Mouse (Mus musculus) T-helper 1 cell (primary cell): ENCODE measurements around the gene Tnik.

Experiments used
- in situ Hi-C: fragments of 300-600 bp; cut with MboI, MseI; formaldehyde crosslinking; loops from one replicate; pipeline ENCODE4 v1.15.1; 2025; ENCODE audit warnings: high pct_unique_total_duplicates

The Tnik gene

DNA sequence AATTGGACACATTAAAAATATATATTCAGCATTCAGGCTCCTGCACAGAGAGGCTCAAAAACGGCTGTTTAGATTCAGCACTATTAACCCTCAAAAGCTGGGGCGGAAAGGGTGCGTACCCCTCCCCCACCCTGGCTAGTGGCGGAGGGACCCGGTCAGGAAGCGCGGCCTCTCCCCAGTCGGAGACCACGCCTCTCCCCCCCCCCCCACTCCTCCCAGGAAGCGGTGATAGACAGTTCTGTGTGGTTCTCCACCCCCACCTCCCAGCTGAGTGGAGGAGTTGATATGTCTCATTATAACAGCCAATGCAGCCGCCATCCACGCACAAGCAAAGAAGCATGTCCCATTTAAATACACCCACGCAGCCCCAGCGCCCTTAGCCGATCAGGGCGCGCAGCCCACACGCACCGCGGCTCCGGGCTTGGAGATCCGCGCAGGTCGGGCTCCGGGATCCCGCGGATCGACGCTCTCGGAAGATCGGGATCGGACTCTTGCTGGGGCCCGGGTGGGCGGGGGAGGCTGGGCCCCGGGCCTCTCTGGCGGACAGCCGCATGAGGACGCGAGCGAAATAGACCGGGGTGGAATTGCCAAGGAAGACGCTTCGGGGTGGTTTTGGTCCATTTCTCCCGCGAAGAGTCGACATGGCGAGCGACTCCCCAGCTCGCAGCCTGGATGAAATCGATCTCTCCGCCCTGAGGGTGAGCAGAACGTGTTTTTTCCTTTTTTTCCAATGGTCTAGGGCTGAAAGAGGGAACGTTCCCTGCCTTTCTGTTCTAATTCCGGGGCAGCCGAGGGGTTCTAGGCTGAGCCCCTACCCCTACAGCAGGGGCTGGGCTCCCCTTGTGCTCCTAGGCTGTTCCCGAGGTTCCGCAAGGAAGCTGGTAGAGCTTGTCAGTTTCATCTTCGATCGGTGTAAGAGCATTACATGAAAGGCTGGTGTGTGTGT lies at the start of gene Tnik:
Tnik (plus strand) TSS at position 213 of the 946 bp plus-strand sequence.
- in situ Hi-C loops: no loop called here

DNA sequence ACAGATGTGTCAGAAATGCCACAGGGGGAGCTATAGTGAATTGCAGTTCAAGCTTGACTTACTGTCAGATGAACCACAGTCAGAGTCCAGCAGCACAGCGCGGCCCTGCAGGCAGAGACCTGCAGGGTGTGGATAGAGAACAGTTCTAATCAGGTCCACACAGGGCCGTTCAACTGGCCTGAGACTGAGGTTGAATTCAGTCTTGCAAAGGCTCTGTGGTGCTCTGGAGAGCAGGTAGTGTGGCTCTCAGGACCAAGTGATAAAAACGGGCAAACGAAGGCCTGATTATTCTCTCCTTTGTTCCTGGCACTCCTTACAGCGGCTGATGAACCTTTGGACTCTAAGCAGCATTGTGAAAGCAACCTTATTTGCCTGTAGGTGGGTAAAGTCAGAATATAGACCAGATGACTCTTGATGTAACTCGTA lies 48.1 kb upstream of the Tnik start:
- in situ Hi-C loops: no loop called here

DNA sequence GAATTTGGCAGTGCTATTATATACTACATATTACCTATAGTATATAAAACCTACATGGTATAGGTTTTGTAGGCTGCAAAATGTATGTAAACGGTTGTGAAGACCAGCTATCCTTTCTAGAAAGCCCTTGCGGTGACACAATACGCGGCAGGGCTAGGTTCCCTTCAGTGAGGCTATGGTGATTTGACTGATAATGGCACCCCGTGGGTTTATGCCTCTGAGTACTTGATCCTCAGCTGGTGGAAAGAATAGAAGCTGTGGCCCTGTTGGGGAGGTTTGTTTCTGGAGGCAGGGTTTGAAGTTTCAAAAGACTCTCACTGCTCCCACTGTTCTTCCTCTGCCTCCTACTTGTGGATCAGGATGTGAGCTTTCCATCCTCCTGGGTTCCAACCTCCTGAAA lies 46.0 kb upstream of the Tnik start:
- in situ Hi-C loops: no loop called here

DNA sequence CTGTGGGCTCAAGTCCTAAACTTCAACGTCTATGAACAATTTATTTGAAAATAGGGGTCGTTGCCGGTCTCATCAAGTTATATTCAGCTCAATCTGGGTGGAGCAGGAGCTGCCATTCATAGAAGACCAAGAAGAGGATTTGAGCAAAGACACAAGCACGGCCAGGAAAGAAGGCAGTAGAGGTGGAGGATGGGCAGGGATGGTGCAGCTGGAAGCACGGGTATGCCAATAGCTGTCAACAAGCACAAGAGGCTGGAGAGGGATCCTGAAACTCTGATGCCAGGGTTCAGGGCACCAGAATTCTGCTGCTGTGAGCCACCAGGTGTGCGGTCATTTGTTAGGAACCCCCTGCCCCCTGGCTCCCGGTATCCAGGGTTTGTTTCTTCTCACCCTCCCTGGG lies 43.5 kb upstream of the Tnik start:
- in situ Hi-C loops: no loop called here

DNA sequence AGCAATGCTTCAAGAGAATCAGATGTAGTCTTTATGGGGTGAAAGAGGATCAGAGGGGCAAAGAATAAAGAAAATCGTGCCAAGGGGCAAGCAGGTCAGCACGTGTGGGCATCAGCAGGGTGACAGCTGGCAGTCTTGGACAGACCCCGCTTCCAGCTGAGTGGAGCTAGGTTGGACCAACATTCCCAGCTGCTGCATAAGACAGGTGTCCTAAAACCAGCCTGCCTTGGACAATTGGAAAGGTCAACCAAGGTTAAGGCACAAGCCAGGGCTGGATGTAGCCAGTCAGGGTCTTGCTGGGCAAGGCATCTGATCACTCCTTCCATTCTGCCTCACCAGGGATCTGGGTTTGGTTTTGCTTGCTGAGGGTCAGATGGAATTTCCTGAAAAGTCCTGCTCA lies 43.0 kb upstream of the Tnik start:
- in situ Hi-C loops: no loop called here

DNA sequence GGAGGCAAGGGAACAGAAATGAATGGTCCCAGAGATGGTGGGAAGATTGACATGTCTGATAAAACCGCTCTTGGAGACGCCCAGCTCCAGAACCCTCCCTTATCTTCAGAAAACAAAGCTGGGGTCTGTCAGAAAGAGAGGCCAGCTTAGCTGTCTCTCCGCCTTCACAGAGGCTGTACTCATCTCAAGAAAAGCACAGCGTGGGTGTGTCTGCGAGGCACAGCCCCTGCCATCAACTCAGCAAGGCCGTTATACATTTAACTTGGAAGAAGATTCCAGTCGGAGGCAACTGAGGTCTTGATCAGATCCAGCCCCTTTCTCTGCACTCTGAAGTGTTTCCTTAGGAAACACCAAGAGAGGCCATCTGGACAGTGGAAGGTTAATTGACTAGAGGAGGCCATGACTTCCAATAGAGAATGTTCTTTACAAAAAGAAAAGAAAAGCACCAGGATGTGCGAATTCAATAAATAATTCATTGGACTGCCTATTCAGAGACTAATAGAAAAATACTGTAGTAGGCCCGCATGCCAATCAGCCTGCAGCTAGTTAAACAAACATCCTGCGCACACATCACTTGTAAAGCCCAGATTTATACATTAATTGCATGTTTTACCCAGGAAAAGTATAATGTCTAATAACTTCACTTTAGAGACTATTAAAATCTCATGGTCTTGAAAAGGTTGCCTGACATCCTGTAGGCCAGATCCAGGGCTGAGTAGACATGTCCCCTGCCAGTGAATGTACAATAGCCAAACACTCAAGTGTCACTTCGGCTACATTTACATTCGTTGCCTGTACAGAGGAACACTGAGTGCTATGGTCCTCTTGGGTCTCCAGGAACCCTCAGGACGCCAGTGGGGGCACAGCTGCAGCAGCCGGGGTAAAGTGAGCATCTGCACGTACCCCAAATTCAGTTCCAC lies 38.3 kb upstream of the Tnik start:
- in situ Hi-C loops: no loop called here

DNA sequence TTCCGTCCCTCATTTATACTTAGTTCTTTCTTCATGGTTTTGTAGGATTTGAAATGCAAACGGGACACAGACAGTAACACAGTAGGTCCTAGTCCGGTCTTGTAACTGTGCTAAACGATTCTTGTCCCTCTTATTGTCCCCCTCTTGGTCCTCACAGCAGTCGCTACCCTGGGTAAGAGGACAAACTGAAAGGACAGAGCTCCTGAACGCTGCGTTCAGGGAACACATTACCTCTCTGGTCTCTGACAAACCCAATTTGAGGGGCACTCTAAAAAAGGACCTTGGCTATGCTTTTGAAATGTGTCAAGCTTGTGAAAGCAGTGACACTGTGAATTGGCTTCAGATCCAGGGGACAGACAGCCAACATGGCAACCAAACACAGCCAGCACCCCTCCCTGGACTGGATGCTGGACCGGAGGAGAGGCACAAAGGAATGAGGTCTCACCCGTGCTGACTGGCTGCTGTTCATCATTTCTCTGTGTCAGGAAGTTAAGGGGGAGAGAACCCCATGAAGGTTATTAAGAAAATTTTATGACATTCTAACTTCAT lies 37.6 kb upstream of the Tnik start:
- in situ Hi-C loops: no loop called here

DNA sequence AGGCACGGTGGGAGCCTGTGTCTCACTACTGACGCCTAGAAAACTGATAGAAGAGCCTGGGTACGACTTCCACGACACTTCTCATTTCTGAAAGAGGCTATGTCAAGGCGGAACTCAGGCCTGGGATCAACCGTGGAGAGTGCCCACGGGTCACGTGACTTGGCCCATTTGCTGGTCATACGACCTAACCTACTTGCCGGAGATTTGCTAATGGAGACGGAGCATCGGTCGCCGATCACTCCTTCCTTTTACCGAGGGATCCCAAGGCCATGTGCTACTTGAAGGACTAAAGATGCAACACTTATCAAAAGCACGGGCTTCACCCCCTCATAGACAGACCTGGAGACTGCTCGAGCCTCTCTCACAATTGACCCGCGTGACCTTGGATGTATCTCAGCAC lies 36.8 kb upstream of the Tnik start:
- in situ Hi-C loops: no loop called here

DNA sequence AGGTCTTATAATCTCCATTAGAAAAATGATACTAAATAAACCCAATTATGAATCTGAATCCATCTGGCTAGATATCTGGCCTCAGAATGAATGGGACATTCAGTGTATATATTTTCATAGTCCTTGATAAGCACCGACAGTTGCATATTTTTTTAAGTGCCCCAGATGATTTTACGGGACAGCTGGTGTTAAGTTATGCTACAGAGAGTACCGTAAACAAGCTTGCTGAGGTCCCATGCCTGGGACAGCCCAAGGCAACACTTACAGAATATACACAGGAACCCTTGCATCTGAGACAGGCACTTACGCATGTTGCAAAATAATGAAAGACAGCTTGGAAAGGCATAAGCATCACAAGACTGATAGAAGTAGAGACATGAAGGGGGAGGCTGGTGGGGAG lies 34.1 kb upstream of the Tnik start:
- in situ Hi-C loops: no loop called here

DNA sequence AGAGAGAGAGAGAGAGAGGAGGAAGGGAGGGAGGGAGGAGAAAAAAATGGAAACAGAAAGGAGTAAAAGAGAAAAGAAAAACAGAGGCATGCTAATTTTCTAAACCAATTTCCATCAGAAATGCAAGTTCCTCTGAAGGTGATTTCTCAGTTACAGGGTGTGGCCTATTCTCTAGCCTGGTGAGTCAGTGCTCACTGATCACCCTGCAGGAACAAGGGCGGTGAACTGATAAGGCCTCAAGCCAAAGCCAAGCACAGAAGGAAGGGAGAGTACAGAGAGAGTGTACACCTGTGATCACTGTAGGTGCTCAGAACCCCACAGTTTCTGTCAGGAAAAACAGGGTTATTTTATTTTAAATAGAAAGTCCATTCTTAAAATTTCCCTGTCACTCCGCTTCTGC lies 33.5 kb upstream of the Tnik start:
- in situ Hi-C loops: no loop called here

DNA sequence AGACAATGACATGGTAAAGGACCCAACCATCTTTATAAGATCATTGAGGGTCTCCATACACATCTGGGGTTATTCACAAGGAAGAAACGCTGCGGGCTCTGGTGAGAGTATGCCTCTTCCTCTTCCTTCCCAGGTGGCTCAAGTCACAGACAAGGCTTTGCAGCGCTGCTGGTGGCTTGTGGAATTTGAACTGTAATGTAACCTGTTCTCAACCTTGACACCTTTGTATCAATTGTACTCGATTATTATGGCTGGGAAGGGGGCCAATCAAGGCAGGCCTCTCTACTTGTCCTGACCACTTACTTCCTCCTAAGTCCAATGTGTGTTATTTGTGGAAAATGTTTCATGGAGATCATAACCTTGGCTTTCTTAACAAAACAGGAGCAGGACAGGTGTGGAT lies 30.1 kb upstream of the Tnik start:
- in situ Hi-C loops: no loop called here

DNA sequence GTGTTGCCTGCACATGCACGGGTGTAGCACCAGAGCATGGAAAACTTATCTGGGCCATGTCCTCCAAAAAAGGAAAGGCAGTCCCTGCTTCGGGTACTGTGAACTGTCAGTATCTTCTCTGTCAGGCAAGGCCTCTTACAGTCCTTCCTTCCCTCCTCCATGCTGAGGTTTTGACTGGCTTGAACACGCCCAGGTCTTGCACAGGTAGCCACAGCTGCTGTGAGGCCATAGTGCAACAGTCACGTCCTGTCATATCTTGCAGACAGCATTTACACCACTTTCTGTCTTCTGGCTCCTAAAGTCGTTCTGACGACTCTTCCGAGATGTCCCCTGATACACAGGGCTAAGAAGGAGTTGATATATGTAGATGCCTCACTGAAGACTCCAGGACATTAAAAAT lies 28.8 kb upstream of the Tnik start:
- in situ Hi-C loops: no loop called here

DNA sequence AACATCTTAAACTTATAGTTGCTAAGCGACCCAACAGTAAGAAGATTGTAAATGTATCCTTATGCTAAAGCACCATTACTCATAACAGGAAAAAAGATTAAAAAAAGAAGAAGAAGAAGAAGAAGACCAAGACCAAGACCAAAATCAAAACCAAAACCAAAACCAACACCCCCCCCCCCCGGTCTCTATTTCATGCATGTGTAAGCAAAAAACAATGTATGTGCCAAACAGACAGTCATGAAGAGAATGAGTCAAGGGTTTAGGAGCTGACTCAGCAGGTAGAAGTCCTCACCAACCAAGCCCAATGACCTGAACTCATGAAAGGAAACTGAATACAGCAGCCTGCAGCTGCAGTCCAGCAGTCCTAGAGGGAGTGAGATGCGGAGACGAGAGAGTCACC lies 26.3 kb upstream of the Tnik start:
- in situ Hi-C loops: no loop called here

DNA sequence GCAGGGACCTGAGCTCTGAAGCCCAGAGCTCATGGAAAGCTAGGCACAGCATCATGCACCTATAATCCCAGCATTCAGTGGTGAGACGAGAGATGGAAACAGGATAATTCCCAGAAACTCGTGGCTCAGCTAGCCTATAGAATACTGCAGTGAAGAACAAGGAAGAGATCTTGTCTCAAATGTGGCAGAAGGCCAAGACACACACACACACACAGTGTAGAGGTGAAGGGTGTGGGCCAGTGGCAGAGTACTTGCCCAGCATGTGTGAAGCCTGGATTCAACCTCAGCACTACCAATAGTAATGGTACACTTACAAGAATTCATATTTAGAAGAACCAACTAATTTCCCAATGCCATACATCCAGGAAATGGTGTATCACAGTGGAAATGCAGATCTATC lies 24.9 kb upstream of the Tnik start:
- in situ Hi-C loops: no loop called here

DNA sequence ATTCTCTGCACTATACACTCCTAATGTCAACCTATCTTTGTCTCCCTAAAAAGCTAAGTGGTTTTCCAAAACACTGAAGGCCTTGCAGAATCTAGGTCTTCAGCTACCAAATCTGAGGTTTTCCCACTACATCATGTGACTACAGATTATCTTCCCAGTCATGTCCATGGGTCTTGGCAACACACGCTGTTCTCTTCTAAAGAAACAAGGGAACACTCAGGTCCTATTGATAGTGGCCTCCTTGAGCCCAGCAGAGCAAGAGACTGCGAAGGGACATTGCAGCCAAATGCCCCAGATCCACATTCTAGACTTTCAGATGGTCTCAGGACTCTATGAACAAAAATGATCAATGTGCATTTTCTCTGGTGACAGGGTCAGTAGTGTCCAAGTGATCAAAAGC lies 20.5 kb upstream of the Tnik start:
- in situ Hi-C loops: no loop called here

DNA sequence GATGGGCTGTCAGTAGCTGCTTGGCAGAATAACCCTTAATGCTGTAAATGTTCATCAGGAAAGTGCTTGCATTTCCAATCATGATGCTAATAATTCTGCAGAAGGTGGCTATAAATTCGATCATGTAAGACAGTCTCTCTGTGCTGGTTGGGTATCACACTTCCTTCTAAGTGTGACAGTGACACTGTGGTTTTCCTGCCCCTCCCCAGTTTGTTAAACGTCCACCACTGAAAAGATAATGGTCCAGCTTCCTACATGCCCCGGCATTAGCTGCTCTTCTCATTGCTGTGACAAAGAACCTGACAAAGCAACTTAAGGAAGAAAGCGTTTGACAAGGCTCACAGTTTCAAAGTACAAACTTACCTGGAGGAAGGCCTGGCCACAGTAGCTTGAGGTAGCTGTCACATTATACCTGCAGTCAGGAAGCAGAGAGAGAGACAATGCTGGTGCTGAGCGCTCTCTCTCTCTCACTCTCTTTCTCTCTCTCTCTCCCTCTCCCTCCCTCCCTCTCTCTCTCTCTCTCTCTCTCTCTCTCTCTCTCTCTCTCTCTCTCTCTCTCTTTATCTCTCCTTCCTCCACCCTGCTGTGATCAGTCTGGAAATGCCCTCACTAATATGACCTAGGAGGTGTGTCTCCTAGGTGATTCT lies 18.6 kb upstream of the Tnik start:
- in situ Hi-C loops: no loop called here

DNA sequence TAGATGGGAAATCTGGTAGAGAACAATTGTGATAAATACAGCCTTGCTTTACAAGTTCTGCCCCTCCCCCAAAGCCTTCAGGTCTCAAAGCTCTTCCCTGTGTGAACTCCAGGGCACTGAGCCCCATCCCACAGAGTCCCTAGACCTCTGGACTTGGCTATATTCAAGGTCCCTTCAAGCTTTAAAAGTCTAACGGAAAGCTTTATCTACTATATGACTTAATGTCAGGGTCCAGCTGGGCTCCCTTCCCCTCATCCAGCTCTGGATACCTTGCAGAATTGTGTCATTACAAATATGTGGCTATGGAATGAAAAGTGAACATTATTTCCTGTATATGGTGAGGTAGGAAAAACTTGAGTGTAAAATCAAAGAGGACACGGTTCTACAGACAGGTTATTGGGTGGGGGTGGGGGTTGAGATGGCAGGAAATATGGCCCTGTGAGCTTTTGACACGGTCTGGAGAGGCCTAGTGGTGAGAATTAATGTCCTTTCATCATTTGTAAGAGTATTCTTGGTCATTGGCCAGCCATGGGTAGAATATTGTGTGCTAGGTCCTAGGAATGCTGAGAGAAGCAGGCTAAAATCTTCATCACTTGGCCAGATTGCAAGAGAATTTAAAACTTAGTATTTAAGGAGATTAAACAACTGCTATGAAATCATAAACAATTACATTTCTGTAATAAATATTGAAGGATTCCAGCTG lies 14.6 kb upstream of the Tnik start:
- in situ Hi-C loops: no loop called here

DNA sequence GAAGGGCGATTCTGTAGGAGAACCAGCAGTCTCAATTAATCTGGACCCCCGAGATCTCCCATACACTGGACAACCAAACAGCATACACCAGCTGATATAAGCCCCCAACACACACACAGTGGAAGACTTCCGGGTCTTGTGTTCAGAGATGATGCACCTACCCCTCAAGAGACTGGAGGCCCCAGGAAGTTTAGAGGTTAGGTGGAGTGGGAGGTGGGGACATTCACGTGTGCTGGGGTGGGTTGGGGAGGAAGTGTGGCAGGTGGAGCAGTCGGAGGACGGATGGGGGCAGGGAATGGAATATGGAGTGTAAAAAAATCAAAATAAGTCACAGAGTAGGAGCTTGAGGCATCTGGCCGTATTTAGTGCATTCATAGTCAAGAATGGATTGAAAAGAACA lies 7.3 kb upstream of the Tnik start:
- in situ Hi-C loops: no loop called here

DNA sequence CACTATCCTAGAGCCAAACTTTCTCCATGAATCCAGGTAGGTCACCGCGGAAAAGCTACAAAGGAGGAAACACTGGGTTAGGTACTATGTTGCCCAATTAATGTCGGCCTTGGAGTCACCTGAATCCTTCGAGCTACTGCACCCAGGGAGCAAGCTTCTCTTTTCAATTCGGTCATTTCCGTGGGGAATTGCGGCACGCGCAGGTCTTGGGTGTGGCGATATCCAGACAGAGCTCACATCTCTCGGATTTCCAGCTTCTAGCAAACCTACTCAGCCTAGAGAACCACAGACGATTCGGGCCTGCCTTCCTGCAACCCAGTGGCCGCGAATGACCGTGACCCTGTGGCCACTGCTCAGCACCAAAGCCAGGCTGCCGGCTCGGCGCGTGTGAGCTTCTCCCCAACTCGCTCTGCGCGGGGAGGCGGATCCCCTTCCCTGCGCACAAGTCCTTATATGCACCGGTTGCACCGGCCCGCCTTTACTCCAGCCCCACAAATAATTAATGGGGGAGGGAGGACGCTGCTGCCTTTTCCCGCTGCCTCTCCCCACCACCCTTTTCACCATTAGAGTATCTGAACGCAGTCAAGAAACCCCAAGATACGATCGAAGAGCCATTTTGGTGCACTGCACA lies 528 bp upstream of the Tnik start:
- in situ Hi-C loops: no loop called here

DNA sequence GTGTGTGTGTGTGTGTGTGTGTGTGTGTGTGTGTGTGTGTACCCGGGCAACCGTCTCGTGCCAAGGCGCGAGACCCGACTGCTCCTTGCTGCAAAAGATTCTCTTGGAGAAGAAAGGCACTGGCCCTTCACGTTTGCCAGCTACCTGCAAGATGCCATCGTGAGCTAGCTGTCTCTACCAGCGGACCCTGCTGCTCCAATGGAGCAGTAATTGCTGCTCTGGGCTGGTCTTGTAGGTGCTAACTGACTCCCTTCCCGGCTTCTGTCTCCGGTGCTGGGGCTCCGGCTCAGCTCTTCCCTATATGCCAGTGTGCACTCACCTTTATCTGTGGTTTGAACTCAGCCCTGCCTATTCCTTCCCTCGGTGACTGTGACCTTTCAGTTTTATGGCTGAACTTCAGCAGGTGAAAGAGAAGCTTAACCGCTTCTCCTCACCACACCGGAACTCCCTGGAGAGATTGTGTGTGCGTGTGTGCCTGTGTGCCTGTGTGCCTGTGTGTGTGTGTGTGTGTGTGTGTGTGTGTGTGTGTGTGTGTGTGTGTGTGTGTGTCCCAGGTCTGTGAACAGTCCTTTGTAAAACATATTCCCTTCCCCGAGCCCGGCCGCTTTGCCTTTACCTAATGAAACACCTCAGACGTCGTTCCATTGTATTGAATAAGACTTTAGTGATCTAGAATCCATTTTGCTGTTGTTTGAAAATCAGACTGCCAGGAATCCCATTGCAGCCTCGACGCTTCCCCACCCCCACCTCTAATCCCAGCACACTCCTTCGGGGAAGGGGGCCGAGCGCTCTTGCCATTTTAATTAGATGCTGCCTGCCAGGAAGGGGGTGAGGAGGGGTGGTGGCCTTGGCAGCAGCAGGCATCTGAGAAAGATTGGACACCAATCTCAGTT lies 1.2 kb downstream of the Tnik start:
- in situ Hi-C loops: no loop called here
